Mouse (Mus musculus) thymus, adult 2 months (tissue): Measurements from ENCODE around the gene Zfp704.

ENCODE experiments used
- CTCF ChIP-seq: fragments of 200-500 bp; IDR thresholded peaks from 2 replicates; pipeline ENCODE4 v1.5.1; 2012; ENCODE audit warnings: mild to moderate bottlenecking, control low read depth, low read length, moderate library complexity, borderline replicate concordance; ENCODE audit not compliant: control insufficient read depth, poor library complexity, insufficient read depth; ENCODE audit errors: extremely low read depth
- POLR2A ChIP-seq: fragments of 200-500 bp; IDR thresholded peaks from 2 replicates; pipeline ENCODE4 v1.6.1; 2012; ENCODE audit warnings: mild to moderate bottlenecking, low read length, control low read depth, moderate library complexity; ENCODE audit not compliant: control insufficient read depth, poor library complexity, insufficient read depth; ENCODE audit errors: extremely low read depth

GRCm38 (mm10) chr3:9425661-9426060 lies 184.2 kb downstream of the Zfp704 start:
- no peak for TF ChIP-seq POLR2A
- TF ChIP-seq CTCF: no peak
